Mouse (Mus musculus) intestine, embryonic 14.5 days (tissue): ENCODE data around the gene Cdh22. TPM values are rescaled to one million over a fixed set of nuclear protein-coding genes. Genes with fewer than 3 reads are reported as not detected.

Experiments
- ATAC-seq: fragments of 200-750 bp; cut with Nextera tagmentation; replicated peaks from 2 replicates; pipeline ENCODE4 v1.8.0; 2017; ENCODE audit warnings: low read depth, moderate number of reproducible peaks, moderate TSS enrichment, moderate library complexity; ENCODE audit not compliant: low FRiP score, low TSS enrichment
- DNase-seq: peaks from one replicate; pipeline ENCODE4 v3.0.0-alpha.2; 2018; ENCODE audit warnings: low spot score
- H3K27ac ChIP-seq: fragments of 300-500 bp; sonication (generic); 2 replicates; pipeline ENCODE4 v1.5.1; 2014; ENCODE audit warnings: low read depth, mild to moderate bottlenecking, control low read depth
- H3K27me3 ChIP-seq: fragments of 300-500 bp; sonication (generic); replicated peaks from 2 replicates; pipeline ENCODE4 v1.6.1; 2014; ENCODE audit warnings: low read length, control low read depth; ENCODE audit not compliant: control insufficient read depth, insufficient read depth
- H3K36me3 ChIP-seq: fragments of 300-500 bp; sonication (generic); 2 replicates; pipeline ENCODE4 v1.6.1; 2014; ENCODE audit warnings: low read length, control low read depth; ENCODE audit not compliant: control insufficient read depth, insufficient read depth
- H3K4me1 ChIP-seq: fragments of 300-500 bp; sonication (generic); replicated peaks from 2 replicates; pipeline ENCODE4 v1.6.1; 2014; ENCODE audit warnings: low read length, control low read depth, mixed read lengths; ENCODE audit not compliant: control insufficient read depth, insufficient read depth
- H3K4me2 ChIP-seq: fragments of 300-500 bp; sonication (generic); 2 replicates; pipeline ENCODE4 v1.6.1; 2014; ENCODE audit warnings: low read length
- H3K4me3 ChIP-seq: fragments of 300-500 bp; sonication (generic); 2 replicates; pipeline ENCODE4 v1.5.1; 2014; ENCODE audit warnings: low read depth, low read length, control low read depth, mixed read lengths
- H3K9ac ChIP-seq: fragments of 300-500 bp; sonication (generic); 2 replicates; pipeline ENCODE4 v1.6.1; 2014; ENCODE audit warnings: mild to moderate bottlenecking, low read length
- H3K9me3 ChIP-seq: fragments of 300-500 bp; sonication (generic); 2 replicates; pipeline ENCODE4 v1.6.1; 2016; ENCODE audit warnings: low read length, control low read depth; ENCODE audit not compliant: control insufficient read depth
- WGBS: fragments of 180-500 bp; shearing (Covaris S2); extraction: QIAGEN DNeasy Blood & Tissue Kit; methylation state at CpG from one replicate; pipeline ENCODE4 v1.1.7; 2014; 5-methylcytosine and 5-hydroxymethylcytosine counted together
- polyA plus RNA-seq: library from polyadenylated mRNA; unstranded; fragments of >200 nt; fragmentation: Nextera tagmentation; extraction: Ambion mirVana; gene quantifications from 2 replicates; pipeline ENCODE4 v1.2.1, GENCODE M21; 2014

Gene Cdh22
- polyA plus RNA-seq, 1 experiment from 2014 or later = 0.12 TPM

DNA sequence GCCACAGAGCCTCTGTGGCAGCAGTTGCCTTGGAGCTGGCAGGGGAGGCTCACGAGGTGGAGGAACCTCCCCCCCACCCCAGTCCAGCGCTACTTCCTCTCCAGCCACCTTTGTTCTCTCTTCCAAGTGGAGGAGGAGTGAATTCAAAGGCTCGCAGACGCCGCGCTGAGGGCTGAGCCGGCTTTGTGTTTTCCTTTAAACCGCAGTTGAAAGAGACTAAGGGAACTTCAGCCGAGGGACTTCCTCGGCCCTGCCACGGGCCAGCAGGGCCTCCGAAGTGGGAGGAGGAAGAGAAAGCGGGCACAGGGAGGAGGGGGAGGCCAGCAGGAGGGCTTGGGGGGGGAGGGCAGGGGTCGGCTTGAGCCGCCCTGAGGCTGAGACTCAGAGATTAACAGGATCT, 101.1 kb downstream of the Cdh22 start:
- Histone ChIP-seq H3K9me3 (no peaks in the 10 kb centered on the region), H3K9ac (no peak overlapping the region), H3K4me3 (no peak overlapping the region), H3K36me3 (no peaks in the 10 kb centered on the region), H3K4me1 (peaks cover 7% of the 10 kb centered on the region; the same call in 1 of the 2 replicates), H3K27me3 (peaks cover 2% of the 10 kb centered on the region; the same call in 1 of the 2 replicates), H3K4me2 (peak overlapping the region; percentile 34), H3K27ac (no peak overlapping the region)
- DNase-seq = no peak
- 2% methylated on average over 15 of the region's 15 CpGs for WGBS
- ATAC-seq = no peak

DNA sequence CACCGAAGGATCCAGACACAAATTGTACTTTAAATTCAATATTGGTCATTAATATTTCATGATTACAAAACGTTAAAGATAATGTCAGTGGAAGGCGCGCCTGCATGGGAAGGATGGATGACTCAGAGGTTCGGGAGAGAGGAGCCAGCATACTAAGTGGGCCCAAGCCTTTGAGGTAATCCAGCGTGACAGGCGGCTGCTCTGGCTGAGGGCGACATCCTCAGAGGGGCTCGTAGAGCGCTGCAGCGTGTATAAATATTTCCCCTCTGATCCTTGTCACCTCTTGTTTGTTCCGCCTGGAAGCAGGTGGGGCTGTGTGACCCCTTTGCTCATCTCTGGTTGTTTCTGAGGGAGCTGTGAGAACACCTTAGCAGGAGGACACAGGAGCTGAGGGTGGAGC, 103.2 kb downstream of the Cdh22 start:
- Histone ChIP-seq H3K4me2 (no peak overlapping the region), H3K27ac (no peak overlapping the region), H3K27me3 (peaks cover 2% of the 10 kb centered on the region; the same call in 1 of the 2 replicates), H3K9me3 (no peaks in the 10 kb centered on the region), H3K9ac (no peak overlapping the region), H3K4me1 (0 out of 2 replicates have a peak, but pooled peaks cover under 1% of the 10 kb centered on the region), H3K4me3 (no peak overlapping the region), H3K36me3 (no peaks in the 10 kb centered on the region)
- ATAC-seq (no peak), DNase-seq (no peak)
- WGBS = 35% methylated on average over 12 of the region's 12 CpGs

DNA sequence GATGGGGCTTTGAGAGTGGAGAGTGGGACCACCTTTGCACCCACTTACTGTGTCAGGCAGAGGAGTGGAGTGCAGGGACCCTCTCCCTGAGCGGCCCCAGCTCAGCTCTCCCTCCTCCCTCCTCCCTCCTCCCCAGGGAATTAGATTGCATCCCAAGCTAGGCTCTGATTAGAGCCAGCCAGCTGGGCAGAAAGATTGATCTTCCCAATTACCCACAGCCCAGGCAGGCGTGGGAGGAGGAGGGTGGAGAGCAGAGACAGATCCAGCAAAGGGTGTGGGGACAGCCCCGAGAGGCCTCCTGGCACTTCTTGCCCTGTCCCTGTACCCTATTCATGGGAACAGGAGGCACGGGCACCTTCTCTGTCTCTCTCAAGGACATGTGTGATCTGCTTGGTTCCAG, 105.5 kb downstream of the Cdh22 start:
- WGBS = 45% methylated on average over 4 of the region's 4 CpGs
- no peak overlapping the region for H3K4me3 ChIP-seq
- no peaks in the 10 kb centered on the region for H3K9me3 ChIP-seq
- no peak overlapping the region for H3K9ac ChIP-seq
- H3K27ac ChIP-seq = no peak overlapping the region
- H3K27me3 ChIP-seq = no peaks in the 10 kb centered on the region; the same call in 1 of the 2 replicates
- no peak overlapping the region for H3K4me2 ChIP-seq
- no peaks in the 10 kb centered on the region for H3K4me1 ChIP-seq
- 0 out of 2 replicates have a peak, but pooled peaks have one; percentile 15 for ATAC-seq
- DNase-seq = no peak
- no peaks in the 10 kb centered on the region for H3K36me3 ChIP-seq

DNA sequence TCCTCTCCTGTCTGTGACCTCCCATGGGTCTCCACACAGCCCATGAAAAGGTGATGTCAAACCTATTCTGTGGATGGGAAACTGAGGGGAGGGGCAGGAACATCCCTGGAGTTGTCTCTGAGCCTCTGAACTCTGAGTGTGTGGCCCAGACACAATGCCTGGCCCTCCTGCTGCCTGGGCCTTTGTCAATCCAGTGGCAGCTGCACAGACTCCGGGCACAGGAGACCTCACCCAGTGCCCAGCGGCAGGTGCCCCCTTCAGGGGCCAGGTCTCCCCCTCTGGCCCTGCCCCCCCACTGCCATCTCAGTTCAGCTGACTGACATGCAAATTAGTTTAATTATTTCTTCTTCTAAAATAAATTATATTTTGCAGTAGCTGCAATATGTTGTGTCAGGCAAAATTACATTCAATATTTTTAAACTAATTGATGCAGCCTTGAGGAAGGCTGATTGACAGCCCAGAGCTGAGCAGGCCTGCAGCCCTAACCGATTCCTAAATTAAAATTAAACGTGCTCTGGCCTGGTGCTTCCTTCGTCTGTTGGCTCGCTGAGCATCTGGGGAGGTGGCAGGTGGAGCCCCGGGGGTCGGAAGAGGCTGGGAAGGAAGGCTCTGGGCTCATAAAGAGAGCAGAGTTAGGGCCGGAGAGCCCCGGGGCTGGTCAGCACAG, 107.6 kb downstream of the Cdh22 start:
- Histone ChIP-seq H3K9ac (no peak overlapping the region), H3K4me3 (no peak overlapping the region), H3K4me2 (no peak overlapping the region), H3K9me3 (no peaks in the 10 kb centered on the region), H3K36me3 (no peaks in the 10 kb centered on the region), H3K27ac (no peak overlapping the region), H3K27me3 (no peaks in the 10 kb centered on the region; the same call in 1 of the 2 replicates), H3K4me1 (no peaks in the 10 kb centered on the region)
- no peak for ATAC-seq
- no peak for DNase-seq
- WGBS = 56% methylated on average over 10 of the region's 10 CpGs

DNA sequence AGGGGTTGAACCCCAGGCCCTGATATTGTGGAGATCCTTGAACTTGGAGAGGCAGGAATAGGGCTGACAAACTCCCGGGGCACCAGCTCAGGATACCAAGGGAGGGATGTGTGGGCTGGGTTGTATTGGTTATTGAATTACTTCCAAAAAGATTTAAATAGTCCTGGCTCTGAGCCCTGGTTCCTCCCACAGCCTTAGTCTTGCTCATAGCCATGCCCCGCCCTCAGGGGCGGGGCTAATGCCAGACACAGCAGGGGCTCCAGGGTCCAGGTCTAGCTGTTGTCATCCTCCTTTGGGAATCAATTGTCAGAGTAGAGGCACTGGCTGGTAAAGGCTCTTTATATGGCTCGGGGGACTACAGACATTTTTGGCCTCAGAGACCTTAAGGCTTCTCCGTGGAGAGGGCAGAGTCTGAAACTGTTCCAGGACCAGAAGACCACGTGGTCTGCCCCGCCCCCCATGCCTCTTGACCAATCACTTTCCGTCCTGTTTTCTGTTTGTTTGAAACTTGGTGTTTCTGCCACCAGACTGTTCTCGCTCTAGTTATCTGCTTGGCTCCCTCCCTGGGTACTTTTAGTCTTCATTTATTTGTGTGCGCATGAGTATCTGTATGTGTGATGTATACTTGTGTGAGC, 113.3 kb downstream of the Cdh22 start:
- H3K27ac ChIP-seq = no peak overlapping the region
- H3K9ac ChIP-seq = no peak overlapping the region
- ATAC-seq (0 out of 2 replicates have a peak, but pooled peaks have one; percentile 36), DNase-seq (no peak)
- no peaks in the 10 kb centered on the region for H3K9me3 ChIP-seq
- no peak overlapping the region for H3K4me3 ChIP-seq
- no peaks in the 10 kb centered on the region for H3K4me1 ChIP-seq
- 27% methylated on average over 10 of the region's 10 CpGs for WGBS
- H3K4me2 ChIP-seq = no peak overlapping the region
- H3K27me3 ChIP-seq = peaks cover 27% of the 10 kb centered on the region
- no peaks in the 10 kb centered on the region for H3K36me3 ChIP-seq

DNA sequence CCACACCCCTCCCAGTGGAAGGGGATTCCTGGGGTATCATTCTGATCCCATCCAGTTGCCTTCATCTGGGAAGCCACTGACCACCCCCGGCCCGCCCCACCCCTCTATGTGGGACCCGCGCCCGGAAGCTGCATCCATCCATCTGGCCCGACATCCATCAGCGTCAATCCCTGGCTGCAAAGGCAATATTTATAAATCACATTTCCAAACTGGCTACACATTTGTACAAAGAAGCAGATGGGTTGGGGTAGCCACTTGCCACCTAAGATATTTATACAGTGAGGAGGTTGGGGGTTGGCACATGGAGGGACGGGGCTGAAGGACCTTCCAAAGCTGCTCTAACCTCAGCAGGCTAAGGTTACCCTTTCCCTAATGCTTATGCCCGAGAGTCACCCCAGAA, 113.9 kb downstream of the Cdh22 start:
- Histone ChIP-seq H3K9ac (no peak overlapping the region), H3K36me3 (no peaks in the 10 kb centered on the region), H3K4me2 (no peak overlapping the region), H3K9me3 (no peaks in the 10 kb centered on the region), H3K4me3 (no peak overlapping the region), H3K4me1 (no peaks in the 10 kb centered on the region), H3K27me3 (peaks cover 32% of the 10 kb centered on the region), H3K27ac (no peak overlapping the region)
- DNase-seq (no peak), ATAC-seq (no peak)
- 69% methylated on average over 9 of the region's 9 CpGs for WGBS

DNA sequence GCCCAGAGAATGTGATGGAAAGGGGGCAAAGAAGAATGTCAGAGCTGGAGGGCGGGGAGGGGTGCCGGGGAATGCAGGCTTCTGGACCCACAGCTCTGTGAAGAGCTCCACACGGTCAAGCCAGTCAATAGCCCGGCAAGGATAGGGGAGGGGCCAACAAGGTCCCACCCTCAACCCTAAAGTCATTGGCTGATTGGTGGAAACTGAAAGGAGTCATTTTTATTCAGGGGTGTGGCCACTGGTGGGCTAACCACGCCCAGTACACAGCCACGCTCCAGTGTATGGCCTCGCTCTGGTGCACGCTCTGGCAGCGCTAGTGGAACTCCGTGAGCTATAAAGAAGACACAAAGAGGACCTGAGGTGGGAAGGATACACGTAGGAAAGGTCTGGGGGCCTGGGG, 120.9 kb downstream of the Cdh22 start:
- peaks cover 89% of the 10 kb centered on the region for H3K27me3 ChIP-seq
- DNase-seq = no peak
- no peaks in the 10 kb centered on the region for H3K36me3 ChIP-seq
- ATAC-seq = 0 out of 2 replicates have a peak, but pooled peaks have one; percentile 47
- H3K4me1 ChIP-seq = 0 out of 2 replicates have a peak, but pooled peaks cover 5% of the 10 kb centered on the region
- no peak overlapping the region for H3K4me2 ChIP-seq
- no peaks in the 10 kb centered on the region for H3K9me3 ChIP-seq
- no peak overlapping the region for H3K27ac ChIP-seq
- no peak overlapping the region for H3K4me3 ChIP-seq
- 18% methylated on average over 11 of the region's 11 CpGs for WGBS
- H3K9ac ChIP-seq = no peak overlapping the region

DNA sequence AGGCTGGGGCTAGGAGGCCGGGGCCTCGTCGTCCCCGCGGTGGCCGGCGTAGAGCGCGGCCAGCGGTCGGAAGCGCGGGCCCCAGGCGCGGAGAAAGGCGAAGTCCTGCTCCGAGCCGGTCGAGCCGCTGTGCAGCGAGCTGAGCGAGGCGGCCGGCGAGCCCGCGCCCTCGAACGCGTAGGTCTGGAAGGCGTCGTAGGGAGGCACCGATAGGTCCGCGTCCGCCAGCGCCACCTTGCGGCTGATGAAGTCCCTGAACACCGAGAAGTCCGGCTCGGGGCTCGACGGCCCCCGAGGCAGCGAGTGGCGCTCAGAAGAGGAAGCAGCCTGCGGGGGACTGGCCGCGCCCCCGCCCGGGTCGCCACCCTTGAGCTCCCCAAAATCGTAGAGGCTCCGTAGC, 122.5 kb downstream of the Cdh22 start:
- 1% methylated on average over 47 of the region's 54 CpGs for WGBS
- Histone ChIP-seq H3K9ac (no peak overlapping the region), H3K27ac (no peak overlapping the region), H3K27me3 (peaks cover 93% of the 10 kb centered on the region), H3K9me3 (no peaks in the 10 kb centered on the region), H3K4me1 (0 out of 2 replicates have a peak, but pooled peaks cover 5% of the 10 kb centered on the region), H3K36me3 (no peaks in the 10 kb centered on the region), H3K4me2 (no peak overlapping the region), H3K4me3 (no peak overlapping the region)
- peak; percentile 92 for DNase-seq
- ATAC-seq = peak; percentile 75
